Mouse (Mus musculus) spleen, adult 2 months (tissue): ENCODE results near the gene Atoh1. TPM values are rescaled to one million over a fixed set of nuclear protein-coding genes. Genes with fewer than 3 reads are reported as not detected.

Experiments used
- DNase-seq, 2 experiments: peaks; one replicate each; pipeline versions ENCODE4 v3.0.0 to v3.0.0-alpha.2; 2012 to 2021; ENCODE audit warnings: low spot score in 2 of 2, low read depth in 1 of 2
- H3K27ac ChIP-seq: fragments of 200-500 bp; 2 replicates; pipeline ENCODE4 v1.5.1; 2012; ENCODE audit warnings: low read length, inconsistent platforms; ENCODE audit not compliant: insufficient read depth
- H3K27me3 ChIP-seq: fragments of 200-500 bp; 2 replicates; pipeline ENCODE4 v1.6.1; 2012; ENCODE audit warnings: mild to moderate bottlenecking, moderate library complexity, low read length, inconsistent platforms; ENCODE audit not compliant: control insufficient read depth, insufficient read depth
- H3K36me3 ChIP-seq: fragments of 200-500 bp; 2 replicates; pipeline ENCODE4 v1.6.1; 2012; ENCODE audit warnings: mild to moderate bottlenecking, low read length, inconsistent platforms; ENCODE audit not compliant: control insufficient read depth, insufficient read depth
- H3K4me1 ChIP-seq: fragments of 200-500 bp; 2 replicates; pipeline ENCODE4 v1.6.1; 2011; ENCODE audit warnings: inconsistent platforms; ENCODE audit not compliant: control insufficient read depth, insufficient read depth, insufficient read length
- H3K4me3 ChIP-seq: fragments of 200-500 bp; 2 replicates; pipeline ENCODE4 v1.5.1; 2011; ENCODE audit warnings: mild to moderate bottlenecking, inconsistent platforms; ENCODE audit not compliant: insufficient read depth, insufficient read length; ENCODE audit errors: extremely low read depth
- CTCF ChIP-seq: fragments of 200-500 bp; IDR thresholded peaks from 2 replicates; pipeline ENCODE4 v1.5.1; 2011; ENCODE audit warnings: mild to moderate bottlenecking, inconsistent platforms; ENCODE audit not compliant: insufficient read depth, insufficient read length, insufficient replicate concordance; ENCODE audit errors: extremely low read depth
- POLR2A ChIP-seq: fragments of 200-500 bp; IDR thresholded peaks from 2 replicates; pipeline ENCODE4 v1.6.1; 2011; ENCODE audit warnings: low read depth, low read length, inconsistent platforms
- WGBS: fragments of 180-500 bp; shearing (Covaris S2); methylation state at CpG from one replicate; pipeline ENCODE4 v1.1.7; 2018; 5-methylcytosine and 5-hydroxymethylcytosine counted together
- polyA plus RNA-seq: library from polyadenylated mRNA; depleted of rRNA; stranded (reverse); fragments of >200 nt; gene quantifications from 2 replicates; pipeline ENCODE4 v1.2.3, GENCODE M21; 2012

Gene Atoh1
- polyA plus RNA-seq, 1 experiment = not detected

- Histone ChIP-seq H3K27ac (no peak overlapping the region), H3K36me3 (no peaks in the 10 kb centered on the region), H3K4me1 (peaks cover 2% of the 10 kb centered on the region; the same call in 1 of the 2 replicates), H3K27me3 (peaks cover 19% of the 10 kb centered on the region), H3K4me3 (no peak overlapping the region)
- DNase-seq = no peak
- WGBS = 8% methylated on average over 54 of the region's 54 CpGs
- TF ChIP-seq CTCF = no peak
- TF ChIP-seq POLR2A = no peak
These were observed 5.8 kb downstream of the Atoh1 start for GRCm38 (mm10) chr6:64734441-64735320.

GRCm38 (mm10) chr6:64736317-64736716, 7.4 kb downstream of the Atoh1 start:
- WGBS = 76% methylated on average over 4 of the region's 4 CpGs
- no peak overlapping the region for H3K27ac ChIP-seq
- no peak for DNase-seq
- no peak for TF ChIP-seq CTCF
- TF ChIP-seq POLR2A = no peak
- H3K36me3 ChIP-seq = no peaks in the 10 kb centered on the region
- peaks cover 2% of the 10 kb centered on the region; the same call in 1 of the 2 replicates for H3K4me1 ChIP-seq
- H3K4me3 ChIP-seq = no peak overlapping the region
- H3K27me3 ChIP-seq = peaks cover 11% of the 10 kb centered on the region

- WGBS = 82% methylated on average over 2 of the region's 2 CpGs
- Histone ChIP-seq H3K36me3 (no peaks in the 10 kb centered on the region), H3K4me1 (no peaks in the 10 kb centered on the region), H3K27ac (no peak overlapping the region), H3K27me3 (no peaks in the 10 kb centered on the region), H3K4me3 (no peak overlapping the region)
- no peak for TF ChIP-seq POLR2A
- DNase-seq = no peak
These were observed 14.1 kb downstream of the Atoh1 start for GRCm38 (mm10) chr6:64742915-64743489.

GRCm38 (mm10) chr6:64754515-64754914, 25.6 kb downstream of the Atoh1 start:
- WGBS = 74% methylated on average over 2 of the region's 2 CpGs
- Histone ChIP-seq H3K27ac (no peak overlapping the region), H3K36me3 (no peaks in the 10 kb centered on the region), H3K4me1 (no peaks in the 10 kb centered on the region), H3K27me3 (no peaks in the 10 kb centered on the region), H3K4me3 (no peak overlapping the region)
- no peak for DNase-seq
- TF ChIP-seq CTCF = no peak
- no peak for TF ChIP-seq POLR2A

- Histone ChIP-seq H3K4me1 (no peaks in the 10 kb centered on the region), H3K27me3 (no peaks in the 10 kb centered on the region), H3K4me3 (no peak overlapping the region), H3K36me3 (no peaks in the 10 kb centered on the region), H3K27ac (no peak overlapping the region)
- DNase-seq = no peak
- no peak for TF ChIP-seq CTCF
- no peak for TF ChIP-seq POLR2A
- WGBS = 81% methylated on average over 8 of the region's 8 CpGs
These were observed 35.0 kb downstream of the Atoh1 start for GRCm38 (mm10) chr6:64763901-64764300.

GRCm38 (mm10) chr6:64773430-64773829, 44.5 kb downstream of the Atoh1 start:
- H3K27me3 ChIP-seq = no peaks in the 10 kb centered on the region
- 21% methylated on average over 7 of the region's 7 CpGs for WGBS
- no peaks in the 10 kb centered on the region for H3K36me3 ChIP-seq
- no peak overlapping the region for H3K27ac ChIP-seq
- no peaks in the 10 kb centered on the region for H3K4me1 ChIP-seq
- TF ChIP-seq CTCF = no peak
- no peak for TF ChIP-seq POLR2A
- DNase-seq = no peak
- no peak overlapping the region for H3K4me3 ChIP-seq
